Mouse (Mus musculus): ENCODE data around the gene Clcc1.

DNA sequence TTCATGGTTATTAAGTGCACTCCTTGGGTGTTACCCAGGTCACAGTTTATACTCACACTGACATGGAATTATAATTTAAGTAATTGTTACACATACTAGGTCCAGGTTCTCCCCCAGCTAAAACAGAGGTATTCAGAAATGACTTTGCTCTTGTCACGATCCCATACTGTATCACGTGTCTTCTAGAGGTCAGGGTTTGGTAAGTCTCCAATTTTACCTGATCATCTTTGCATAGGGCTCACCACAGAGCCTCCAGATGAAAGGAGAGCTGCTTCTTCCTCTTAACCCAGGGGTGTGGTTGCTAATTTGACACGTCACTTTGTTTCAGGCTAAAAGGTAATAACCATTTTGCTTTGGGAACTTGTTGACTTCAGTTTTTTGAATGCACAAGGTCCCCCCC, 8.9 kb upstream of the Clcc1 start:
- no peak for TF ChIP-seq POLR2A (IDR thresholded peaks at IDR 0.05; ENCODE audit: low read depth, low read length)
- no peak for TF ChIP-seq CTCF (IDR thresholded peaks at IDR 0.05; ENCODE audit: borderline replicate concordance, insufficient read depth, low read length)
